Mouse (Mus musculus): ENCODE data around the gene Mrps14.

Mrps14 gene

DNA sequence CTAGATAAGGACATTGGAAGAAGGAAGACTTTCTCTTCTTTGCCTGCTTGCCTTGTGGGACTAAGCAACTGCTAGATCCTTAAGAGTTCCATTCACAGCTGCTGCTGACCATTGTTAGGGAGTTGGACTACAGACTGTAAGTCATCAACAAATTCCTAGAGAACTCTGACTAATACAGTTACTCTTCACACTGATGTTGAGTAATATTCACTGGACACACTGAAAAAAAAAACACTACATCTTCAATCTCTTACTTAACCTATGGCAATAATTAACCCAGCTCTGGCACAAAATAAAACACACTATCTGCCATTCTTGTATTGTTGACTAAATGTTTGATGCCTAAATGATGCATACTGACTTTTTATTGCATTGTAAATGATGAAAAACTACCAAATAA, 32.8 kb downstream of the Mrps14 start:
- no peak for DNase-seq (ENCODE audit: low spot score)

DNA sequence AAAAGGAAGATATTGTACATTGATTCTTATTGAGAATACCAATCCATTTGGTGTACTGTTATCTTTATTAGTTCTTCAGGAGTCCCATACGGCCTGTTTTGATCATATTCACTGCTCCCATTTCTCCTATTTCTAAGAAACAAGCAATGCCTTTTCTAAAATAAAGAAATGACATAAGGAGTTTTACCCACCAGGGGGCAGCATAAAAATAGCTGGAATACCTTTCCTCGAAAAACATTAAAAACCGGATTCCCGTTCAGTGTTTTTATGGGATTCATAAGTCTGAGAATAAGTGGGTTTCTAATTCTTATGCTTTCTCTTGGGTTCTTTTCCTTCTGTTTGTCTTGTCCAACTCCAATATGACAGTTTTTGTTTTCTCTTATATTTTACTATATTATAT, 36.0 kb downstream of the Mrps14 start:
- DNase-seq (ENCODE audit: low spot score): peak; percentile 81

DNA sequence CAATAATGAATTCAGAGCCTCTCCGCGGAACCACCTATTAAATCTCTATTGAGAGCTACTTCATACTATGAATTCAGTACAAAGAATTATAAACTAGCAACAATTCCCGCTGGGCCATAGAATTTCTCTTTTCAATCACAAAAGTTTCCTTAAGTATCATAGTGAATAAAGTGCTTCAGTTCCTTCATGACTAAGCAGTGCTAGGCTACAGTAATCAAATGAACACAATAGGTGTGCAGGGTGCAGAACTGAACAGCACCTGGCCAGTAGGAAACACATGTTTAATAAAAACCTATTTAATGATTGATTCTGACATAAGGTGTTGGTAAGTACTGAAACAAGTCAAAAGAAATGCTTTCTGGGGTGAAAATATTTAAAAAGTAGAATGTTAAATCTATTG, 37.1 kb downstream of the Mrps14 start:
- no peak for DNase-seq (ENCODE audit: low spot score)

DNA sequence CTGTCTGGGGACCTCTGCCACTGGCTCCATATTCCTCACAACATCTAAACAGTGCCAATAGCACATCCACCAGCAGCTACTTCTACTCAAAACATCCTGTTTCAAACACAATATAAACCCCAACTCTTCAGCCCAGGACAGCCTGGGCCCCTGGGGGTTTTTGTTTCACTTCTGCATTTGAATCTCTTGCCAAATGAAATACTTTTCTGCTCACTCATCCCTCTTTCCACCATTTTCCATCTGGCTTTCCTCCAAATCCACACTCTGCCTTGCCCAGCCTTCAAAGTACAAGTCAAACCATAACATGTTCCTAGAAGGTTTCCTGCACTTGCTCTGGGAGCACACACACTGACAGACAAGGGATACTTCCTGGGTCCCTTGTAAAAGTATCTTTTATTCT, 38.9 kb downstream of the Mrps14 start:
- no peak for DNase-seq (ENCODE audit: low spot score)

DNA sequence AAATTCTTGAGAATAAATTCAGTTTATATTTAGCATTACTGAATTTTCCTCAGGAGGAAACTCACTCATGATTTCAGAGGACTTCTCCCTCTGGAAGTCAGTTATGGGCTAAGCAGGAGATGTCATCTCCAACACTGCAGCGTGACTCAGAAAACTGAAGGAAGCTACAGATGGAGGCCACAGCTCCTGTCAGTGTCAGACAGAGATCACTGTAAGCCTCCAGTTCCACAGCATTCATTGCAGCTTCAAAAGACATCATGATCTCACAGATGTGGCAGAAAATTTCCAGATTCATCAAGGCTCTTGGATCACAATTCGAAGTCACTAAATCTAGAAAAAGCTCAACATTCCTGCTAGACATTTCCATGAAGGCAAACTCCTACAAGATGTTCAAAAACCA, 43.0 kb downstream of the Mrps14 start:
- DNase-seq (ENCODE audit: low spot score): no peak

DNA sequence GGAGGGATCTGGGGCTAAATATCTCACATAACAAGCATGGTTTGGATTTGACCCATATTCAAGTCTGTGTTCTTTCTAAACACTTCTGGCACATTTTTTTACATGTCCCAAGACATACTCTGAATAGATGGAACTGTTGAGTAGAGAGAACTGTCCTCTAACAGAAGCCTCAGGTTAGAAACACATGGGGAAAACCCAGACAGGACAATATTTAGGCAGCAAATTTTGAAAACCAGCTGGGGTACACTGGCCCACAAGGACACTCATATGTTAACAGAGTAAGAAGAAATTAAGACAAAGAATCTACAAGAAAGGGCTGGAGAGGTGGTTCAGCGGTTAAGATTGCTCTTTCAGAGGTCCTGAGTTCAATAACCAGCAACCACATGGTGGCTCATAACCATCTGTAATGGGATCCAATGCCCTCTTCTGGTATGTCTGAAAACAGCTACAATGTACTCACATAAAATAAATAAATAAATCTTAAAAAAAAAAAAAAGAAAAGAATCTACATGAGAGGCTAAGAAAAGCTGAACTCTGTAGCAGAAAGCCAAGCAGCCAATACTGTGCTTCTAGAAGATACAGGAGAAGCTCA, 43.9 kb downstream of the Mrps14 start:
- DNase-seq (ENCODE audit: low spot score): no peak

DNA sequence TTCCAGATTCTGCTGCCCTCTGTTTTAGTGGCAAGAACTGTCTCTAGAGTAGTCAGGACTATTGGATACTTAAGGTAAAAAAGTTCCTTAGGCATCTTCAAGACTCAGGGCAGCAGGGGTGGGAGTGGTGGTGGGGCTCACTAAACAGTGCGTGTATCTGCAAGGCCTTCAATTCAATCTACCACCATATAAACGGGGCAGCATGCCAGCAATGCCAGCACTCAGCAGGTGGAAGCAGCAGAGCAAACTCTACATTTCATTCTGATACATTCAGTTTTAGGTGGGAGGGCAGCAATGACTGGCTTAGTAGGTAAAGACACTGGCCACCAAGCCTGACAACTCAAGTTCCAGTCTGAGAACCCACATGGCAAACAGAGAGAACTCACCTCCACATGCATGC, 45.1 kb downstream of the Mrps14 start:
- no peak for DNase-seq (ENCODE audit: low spot score)

DNA sequence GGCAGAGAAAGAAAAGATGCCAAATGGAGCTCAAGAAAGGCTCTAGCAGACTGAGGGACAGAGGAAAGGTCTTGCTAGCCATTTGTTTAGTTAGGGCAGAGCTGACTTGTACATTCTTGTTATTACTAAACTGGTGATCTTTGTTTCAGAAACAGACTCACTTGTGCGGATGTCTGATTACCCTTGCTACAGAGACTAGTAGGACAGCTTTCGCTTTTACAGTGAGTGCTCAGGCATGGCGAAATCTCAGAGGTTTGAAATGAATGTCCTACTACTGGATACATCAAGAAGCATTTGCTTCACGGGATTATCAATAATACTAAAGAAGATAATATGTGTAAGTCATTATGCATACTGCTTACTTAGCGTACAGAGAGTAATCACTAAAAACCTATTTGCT, 49.7 kb downstream of the Mrps14 start:
- no peak for DNase-seq (ENCODE audit: low spot score)

DNA sequence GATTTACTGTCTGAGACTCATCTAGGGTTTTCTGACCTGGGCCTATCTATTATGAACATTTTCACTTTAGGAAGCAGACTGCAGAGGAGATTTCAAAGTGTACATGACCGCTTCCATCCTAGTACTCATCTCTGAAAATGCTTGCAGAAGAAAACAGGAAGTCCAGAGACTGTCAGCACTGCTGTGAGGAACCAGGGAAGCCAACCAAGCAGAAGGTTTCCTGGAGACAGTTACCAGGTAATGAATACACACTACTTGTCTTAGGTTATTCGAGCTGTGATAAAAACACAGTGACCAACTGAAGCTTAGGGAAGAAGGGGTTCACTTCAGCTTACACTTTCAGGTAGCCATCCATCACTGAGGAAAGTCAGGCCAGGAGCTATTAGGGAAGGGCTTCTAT, 50.9 kb downstream of the Mrps14 start:
- DNase-seq (ENCODE audit: low spot score): no peak

DNA sequence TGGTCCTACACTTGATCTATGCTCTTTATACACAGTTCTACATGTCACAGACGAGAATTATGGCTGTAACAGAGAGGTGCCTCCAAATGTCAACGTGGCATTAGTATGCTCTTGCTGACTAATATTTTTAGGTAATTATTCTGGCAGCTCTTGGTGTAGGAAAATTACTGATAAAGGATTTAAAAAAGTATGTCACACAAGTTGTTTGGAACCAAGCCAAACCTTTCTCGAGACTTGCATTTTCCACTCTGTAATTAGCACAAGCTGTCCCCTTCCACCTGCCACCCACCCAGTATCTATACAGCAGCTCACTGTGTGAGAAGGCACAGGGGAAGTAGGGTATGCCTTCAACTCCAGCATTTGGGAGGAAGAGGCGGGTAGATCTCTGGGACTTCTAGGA, 51.8 kb downstream of the Mrps14 start:
- no peak for DNase-seq (ENCODE audit: low spot score)

DNA sequence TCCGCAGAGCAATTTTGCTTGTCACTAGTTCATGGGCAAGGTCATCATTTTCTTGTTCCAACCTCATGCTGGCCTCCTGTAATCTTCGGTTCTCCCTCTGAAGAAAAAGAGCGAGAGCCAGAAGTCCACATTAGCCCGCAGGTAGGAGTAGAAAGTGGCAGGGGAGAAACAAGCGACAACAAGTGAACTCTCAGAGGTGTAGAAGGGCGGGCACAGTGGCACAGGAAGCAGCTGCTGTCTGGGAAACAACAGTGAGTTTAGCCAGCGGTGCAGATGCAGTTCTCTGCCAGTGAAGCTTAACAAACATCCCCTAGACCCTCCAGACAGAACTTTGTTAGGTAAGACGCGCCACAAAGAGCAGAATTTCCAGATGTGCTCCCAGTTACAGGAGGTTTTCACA, 52.5 kb downstream of the Mrps14 start:
- no peak for DNase-seq (ENCODE audit: low spot score)

DNA sequence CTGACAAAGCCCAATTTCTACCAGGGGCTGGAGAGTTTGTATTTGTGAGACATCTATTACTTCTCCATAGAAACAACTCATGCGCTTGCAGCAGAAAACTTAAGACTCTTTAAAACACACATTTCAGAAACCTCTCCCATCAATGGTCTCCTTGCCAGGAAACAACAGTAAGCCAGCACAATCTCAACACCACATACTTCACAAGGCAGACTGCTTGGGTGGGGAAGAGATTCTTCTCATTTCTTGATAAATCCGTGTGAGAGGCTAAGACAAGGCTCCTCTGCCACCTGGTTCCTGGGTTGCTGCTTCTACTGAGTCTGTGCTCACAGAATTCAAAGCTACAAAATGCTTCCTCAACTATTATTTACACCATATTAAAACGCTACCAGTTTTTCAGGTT, 54.8 kb downstream of the Mrps14 start:
- no peak for DNase-seq (ENCODE audit: low spot score)

DNA sequence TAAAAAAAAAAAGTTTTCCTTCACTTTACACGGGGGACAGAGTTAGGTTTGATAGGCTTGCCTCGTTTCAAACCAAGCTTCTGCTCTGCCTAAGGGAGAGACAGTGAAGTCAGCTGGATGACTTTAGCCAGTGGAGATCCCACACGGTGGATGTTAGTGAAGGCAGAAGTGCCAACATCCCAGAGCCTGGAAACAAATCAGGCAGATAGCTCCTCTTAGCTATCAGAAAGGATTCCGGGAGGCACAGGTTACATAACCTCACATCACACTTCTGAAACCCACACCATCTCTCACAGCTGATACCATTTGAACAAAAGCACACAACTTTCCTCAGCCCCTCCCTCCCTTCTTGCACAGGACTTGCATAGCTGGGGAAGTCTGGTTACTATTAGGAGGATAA, 55.8 kb downstream of the Mrps14 start:
- no peak for DNase-seq (ENCODE audit: low spot score)

DNA sequence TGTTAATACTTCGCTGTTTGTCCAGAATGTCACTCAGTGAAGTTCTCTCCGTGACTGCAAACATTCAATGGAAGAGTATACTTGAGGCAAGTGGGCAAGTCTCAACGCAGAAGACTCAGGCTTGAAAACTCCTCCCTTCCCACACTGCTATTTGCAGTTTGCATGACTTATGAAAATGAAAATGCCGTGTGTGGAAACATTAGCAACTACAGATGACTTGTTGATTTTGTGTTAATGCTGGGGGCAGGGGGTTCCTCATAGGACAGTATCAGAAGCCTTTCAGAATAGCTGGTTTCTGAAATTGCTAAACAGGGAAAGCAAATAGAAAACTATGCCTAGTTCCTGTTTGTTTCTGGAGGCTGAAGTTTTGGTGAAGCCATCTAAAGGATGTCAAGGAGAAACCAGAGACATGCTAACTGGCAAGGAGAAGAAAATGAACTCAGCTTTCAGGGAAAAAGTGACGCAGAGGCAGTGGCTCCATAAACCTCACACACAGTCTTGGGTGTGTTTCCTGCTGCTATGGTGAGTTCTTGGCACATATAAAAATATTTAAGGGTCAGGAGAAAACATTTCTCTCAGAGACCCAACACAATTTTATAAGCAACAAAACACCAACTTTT, 56.5 kb downstream of the Mrps14 start:
- DNase-seq (ENCODE audit: low spot score): no peak
